Mouse (Mus musculus) left cerebral cortex, adult 11 months (tissue): Measurements from ENCODE around the gene BC117090.
"Not testable (repeated sequence)": the region's sequence is repeated elsewhere in the genome, so short reads cannot be mapped to it uniquely, and the experiment has no call there.

Experiments used
- DNase-seq: peaks from one replicate; pipeline ENCODE4 v3.0.0; 2022; ENCODE audit warnings: low spot score

BC117090 gene

DNA sequence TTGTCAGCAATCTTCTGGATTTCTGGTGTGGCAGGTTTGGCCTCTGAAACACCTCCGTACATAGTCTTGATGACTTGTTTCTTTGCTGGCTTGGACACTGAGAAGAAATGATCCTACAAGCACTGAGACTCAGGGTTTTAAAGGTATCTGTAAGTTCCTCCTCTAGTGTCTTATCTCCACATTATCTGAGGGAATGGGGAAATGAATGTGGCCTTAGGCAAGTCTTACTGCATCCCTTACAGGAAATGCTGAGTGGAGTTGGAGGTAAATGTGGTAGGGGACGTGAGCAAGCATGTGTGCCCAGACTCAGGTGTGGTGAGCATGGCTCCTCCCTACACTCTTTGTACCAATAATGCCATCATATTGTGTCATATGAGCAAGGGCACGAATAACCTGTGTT, at the start of gene BC117090:
BC117090 (minus strand) TSS at position 101 of the 400 bp plus-strand sequence.
- no peak for DNase-seq

DNA sequence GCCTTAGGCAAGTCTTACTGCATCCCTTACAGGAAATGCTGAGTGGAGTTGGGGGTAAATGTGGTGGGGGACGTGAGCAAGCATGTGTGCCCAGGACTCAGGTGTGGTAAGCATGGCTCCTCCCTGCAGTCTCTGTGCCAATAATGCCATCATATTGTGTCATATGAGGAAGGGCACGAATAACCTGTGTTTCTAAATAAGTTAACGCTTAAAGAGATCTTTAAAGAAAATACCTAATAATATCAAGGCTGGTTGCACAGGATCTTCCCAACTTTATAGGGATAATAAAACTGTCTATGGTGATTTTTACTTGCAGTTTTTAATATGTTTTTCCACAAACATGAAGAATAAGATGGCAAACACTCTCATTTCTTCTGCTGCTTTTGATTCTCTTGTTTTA, 33.5 kb upstream of the BC117090 start, which contains the start of gene BC100530:
BC100530 (minus strand) TSS at position 101 of the 400 bp plus-strand sequence.
- DNase-seq: not testable (repeated sequence)

DNA sequence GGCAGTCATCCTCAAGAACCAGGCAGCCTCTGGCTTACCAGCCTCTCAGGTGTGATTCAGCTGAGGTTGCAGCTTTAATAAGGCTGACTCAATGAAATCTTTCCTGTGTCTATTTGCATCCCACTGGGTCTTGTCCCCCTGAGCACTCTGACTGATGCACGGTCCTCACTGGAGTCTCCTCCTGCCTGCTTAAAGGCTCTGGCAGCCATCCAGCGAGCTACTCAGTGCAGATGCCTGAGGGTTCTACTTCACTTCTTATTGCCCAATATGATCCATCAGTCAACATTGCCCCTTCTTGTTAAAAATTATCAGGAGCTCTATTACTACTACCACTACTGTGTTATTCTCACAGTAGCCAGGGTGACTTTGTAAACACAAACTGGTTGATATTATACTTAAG, 3.0 kb upstream of the BC117090 start:
- DNase-seq: no peak

DNA sequence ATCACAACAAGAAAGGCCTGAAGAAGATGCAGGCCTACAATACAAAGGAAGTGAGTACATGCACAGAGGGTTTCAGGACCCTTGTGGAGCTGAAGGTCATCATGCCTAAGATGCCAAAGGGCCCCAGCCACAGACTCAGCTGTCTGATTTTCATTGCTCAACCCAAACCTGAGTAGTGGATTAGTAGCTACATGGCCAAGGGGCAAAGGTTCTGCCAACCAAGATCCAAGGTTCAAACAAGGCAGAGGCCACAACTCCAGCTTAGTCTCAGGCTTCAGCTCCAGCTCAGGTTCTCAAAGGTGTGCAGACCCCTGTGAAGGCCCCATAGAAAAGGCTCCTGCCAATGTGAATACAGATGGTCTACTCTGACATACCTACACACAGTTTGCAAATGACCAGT, 14.8 kb downstream of the BC117090 start:
- no peak for DNase-seq

DNA sequence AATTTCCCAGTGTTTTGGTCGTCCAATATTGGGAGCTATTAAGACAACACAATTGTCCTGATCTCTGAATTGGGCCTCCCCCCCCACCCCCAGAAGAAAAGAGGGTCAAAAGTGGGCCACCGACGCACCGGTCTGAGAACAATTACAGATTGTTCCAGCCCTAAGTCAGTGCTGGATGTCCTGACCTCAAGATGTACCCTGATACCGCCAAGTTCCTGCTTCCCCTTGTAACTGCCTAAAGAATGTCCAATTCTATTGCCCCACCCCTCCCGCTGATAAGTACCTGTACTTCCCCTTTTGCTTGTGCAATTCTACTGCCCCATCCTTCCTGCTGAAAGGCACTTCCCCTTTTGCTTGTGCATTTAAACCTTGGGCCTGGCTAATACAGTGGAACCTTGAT, 18.0 kb downstream of the BC117090 start:
- not testable (repeated sequence) for DNase-seq

DNA sequence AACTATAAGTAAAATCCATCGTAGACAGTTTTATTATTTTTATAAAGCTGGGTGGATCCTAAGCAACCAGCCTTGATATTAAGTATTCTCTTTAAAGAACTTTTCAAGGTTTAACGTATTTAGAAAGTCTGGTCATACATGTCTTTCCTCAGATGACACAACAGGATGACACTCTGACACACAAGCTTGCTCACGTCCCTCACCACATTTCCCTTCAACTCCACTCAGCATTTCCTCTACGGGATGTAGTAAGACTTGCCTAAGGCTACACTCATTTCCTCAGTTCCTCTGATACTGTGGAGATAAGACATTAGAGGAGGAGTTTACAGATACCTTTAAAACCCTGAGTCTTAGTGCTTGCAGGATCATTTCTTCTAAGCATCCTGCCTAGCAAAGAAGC, 26.5 kb downstream of the BC117090 start:
- DNase-seq: no peak

DNA sequence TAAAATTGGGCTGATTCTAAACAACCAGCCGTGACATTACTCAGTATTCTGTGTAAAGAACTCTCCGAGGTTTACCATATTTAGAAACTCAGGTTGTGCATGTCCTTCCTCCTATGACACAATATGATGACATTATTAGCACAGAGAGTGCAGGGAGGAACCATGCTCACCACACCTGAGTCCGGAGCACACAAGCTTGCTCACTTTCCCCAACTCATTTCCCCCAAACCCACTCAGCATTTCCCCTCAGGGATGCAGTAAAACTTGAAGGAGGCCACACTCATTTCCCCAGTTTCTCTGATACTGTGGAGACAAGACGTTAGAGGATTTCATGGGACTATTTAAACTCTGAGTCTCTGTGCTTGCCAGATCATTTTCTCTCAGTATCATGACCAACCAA, 45.0 kb downstream of the BC117090 start:
- DNase-seq: no peak

DNA sequence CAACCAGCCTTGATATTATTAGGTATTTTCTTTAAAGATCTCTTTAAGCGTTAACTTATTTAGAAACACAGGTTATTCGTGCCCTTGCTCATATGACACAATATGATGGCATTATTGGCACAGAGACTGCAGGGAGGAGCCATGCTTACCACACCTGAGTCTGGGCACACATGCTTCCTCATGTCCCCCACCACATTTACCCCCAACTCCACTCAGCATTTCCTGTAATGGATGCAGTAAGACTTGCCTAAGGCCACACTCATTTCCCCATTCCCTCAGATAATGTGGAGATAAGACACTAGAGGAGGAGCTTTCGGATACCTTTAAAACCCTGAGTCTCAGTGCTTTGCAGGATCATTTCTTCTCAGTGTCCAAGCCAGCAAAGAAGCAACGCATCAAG, 57.3 kb downstream of the BC117090 start, which contains the start of gene Stfa1:
Stfa1 (plus strand) TSS at position 156 of the 400 bp plus-strand sequence.
- DNase-seq: not testable (repeated sequence)
